Mouse (Mus musculus) megakaryocyte, embryonic 14.5 days (primary cell): Measurements from ENCODE around the gene Lenep.

ENCODE experiments used
- FLI1 ChIP-seq: IDR thresholded peaks from 2 replicates; pipeline ENCODE4 v1.6.1; 2012; ENCODE audit warnings: low read length, inconsistent platforms, mixed read lengths
- GATA1 ChIP-seq: IDR thresholded peaks from 3 replicates; pipeline ENCODE4 v1.6.1; 2012; ENCODE audit warnings: mixed read lengths, low read length, inconsistent platforms, borderline replicate concordance

DNA sequence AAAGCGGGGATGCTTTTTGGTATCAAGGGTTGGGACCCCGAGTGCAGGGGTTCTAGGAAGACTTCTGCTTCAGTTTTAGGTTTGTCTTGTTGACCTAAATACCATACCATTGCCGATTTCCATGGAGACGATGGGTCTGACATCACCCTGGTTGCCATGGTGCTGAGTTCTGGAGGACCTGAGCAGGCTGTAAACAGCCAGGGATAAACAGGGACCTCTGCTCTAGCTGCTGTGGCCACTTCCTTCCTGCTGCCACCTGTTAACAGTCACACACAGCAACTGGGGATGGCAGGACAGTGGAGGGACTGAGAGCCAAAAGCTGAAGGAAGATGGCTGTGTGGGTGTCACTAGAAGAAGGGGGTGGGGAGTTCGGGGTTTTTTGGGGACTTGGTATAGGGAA, 34.7 kb upstream of the Lenep start:
- TF ChIP-seq GATA1 (no peak), FLI1 (no peak)
